Mouse (Mus musculus) liver (tissue): Measurements from ENCODE around the gene Asic3.

ENCODE experiments used
- DNase-seq: peaks from one replicate; pipeline ENCODE4 v3.0.0-alpha.2; 2020; ENCODE audit warnings: mixed read lengths

Gene Asic3

GRCm38 (mm10) chr5:24452030-24452690 lies 39.0 kb downstream of the Asic3 start, which contains the start of gene Agap3:
Gene Agap3 (plus strand): TSS chr5:24452177.
- DNase-seq, result peak; percentile 51

DNA sequence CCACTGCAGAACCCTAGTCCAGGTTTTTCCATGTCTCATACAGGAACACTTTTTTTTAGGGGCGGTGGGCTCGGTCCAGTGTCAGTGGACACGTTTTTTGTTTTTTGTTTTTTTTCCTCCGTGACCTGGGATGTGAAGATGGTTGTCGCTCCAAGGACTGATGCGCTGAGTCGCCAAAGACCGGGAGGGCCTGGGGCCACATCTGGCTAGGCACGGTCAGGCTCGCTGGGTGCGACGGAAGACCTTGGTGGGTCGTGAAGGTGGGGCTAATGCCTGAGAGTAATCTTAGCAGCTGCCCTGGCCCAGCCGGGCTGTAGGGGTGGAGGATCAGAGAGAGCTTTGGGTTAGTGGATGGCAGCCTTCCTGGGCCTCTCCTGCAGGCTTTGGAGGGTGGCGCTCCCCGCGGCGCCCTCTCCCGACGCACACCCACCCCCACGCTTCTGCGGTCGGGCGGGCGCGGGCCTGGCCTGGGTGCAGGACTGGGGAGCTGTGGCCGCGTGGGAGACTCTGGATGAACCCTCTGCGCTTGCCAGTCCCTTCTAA lies 39.6 kb downstream of the Asic3 start:
- DNase-seq, result peak; percentile 64

DNA sequence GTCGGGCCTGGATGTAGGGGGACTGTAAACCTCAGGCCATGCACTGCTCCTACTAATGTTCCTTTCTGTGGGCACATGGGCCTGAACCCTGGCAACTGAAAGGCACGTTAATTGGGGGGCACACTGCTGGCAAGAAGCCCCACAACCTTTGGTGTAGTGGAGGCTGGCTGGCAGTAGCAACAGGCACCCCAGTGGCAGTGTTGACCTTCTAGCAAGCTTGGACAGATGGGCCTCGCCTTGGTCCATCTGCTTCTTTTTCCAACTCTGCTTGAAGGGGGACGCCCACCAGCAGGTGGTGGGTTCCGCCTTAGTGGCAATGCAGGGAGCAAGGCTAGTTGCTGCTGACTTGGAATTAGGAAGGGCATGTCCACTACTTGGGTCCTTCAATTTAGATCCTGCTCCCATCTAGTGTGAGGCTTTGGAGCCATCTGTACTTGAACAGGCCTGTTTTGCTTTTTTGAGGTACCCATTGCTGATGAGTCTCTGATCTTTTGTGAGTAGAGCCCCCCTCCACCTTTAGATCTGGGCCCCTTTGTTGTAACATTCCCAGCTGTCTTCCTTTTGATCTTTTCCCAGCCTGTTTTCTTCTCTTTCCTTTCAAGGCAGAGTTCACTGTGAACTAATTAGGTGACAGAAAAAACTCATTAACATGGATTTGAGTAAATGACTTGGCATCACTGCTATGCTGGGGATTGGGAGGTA lies 40.2 kb downstream of the Asic3 start:
- no peak for DNase-seq

- DNase-seq, result no peak
These were observed 40.8 kb downstream of the Asic3 start for GRCm38 (mm10) chr5:24453985-24454303.

DNA sequence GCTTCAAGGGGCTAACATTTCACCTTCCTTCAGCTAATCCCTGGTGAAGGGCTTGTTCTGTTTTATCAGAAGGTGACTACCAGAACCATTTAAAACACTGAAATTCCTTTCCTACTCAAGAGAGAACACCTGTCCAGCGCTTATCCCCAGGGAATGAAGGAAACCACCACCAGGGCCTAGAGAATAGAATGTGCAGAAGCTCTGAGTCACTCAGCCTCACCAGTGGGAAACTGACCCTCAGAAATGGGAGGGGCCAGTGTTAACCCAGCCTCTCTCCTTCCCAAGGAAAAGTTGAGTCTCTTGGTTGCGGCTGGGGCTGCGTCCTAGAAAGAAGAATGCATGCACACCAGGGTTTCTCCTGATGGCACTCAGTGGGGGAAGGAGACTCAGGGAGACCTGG lies 41.9 kb downstream of the Asic3 start:
- DNase-seq, result no peak

DNA sequence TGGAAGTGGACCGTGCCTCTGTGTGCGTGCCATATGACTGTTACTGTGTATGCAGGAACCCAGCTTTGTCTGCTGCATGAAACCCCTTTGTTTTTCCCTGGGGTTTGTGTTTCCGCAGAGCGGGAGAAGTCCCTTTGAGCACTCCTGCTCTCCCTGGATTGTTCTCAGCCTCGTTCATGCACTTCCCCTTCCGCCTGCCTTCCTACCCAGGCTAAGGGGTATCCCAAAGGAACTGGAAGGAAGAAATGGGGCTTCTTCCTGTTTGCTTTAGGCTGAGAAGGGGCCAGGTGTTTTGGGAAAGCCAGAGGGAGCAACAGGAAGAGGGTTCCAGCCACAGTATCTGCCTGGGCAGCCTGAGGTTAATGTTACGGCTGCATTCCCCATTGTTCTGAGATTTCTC lies 42.4 kb downstream of the Asic3 start:
- no peak for DNase-seq

- DNase-seq, result no peak
These were observed 53.6 kb downstream of the Asic3 start for GRCm38 (mm10) chr5:24466762-24467161.
